12 mouse cellular contexts compared by ENCODE assay signal in the genomic region with DNA sequence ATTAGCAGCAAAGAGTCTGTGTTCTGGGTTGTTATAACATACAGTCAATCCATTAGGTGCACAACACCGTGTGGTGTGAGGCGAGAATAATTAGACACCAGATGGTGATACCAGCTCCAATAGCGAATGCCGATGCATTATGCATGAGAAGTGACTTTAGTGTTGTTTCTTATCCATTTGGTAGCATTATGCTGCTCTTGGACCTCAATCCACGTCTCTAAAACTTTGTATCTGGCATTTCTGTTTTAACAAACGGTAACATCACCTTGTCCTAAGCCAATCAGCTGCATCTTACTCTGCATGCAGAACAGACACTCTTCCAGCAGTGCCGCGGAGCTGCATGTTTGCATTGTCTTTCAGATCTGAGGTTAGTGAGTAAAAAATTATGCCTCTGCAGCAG.
DNase-seq lines count a peak whose midpoint lies in the region; ATAC-seq and TF ChIP-seq lines count a peak whose summit lies in the region.
"Had no signal": no experiment of that assay in that cellular context is flagged by ENCODE, and none has a peak within 500 bp of the region (broad histone marks: within the 10 kb centered on the region; RNA-seq: fewer than 3 reads in every experiment).

No protein-coding gene starts in this region.

- no peaks in the 10 kb centered on the region for H3K9me3 ChIP-seq in hindbrain, embryonic 13.5 days
- no peaks in the 10 kb centered on the region for H3K9me3 ChIP-seq in intestine, embryonic 16.5 days (ENCODE audit: control insufficient read depth, low read length)
- H3K9me3 ChIP-seq: embryonic facial prominence, embryonic 12.5 days had no signal

- no peak overlapping the region; the same call in 1 of the 2 replicates for H3K9ac ChIP-seq in hindbrain, embryonic 13.5 days
- no peak overlapping the region for H3K9ac ChIP-seq in intestine, embryonic 16.5 days (ENCODE audit: low read depth, low read length)
- H3K9ac ChIP-seq: embryonic facial prominence, embryonic 12.5 days had no signal

- peak overlapping the region; percentile 48 for H3K4me2 ChIP-seq in hindbrain, embryonic 13.5 days
- H3K4me2 ChIP-seq in intestine, embryonic 16.5 days (ENCODE audit: low read depth, low read length): no peak overlapping the region
- H3K4me2 ChIP-seq: embryonic facial prominence, embryonic 12.5 days had no signal

- ATAC-seq in hindbrain, embryonic 13.5 days (ENCODE audit: low FRiP score): peak; percentile 95
- no peak for ATAC-seq in CD4-positive, CD25-positive, alpha-beta regulatory T cell, adult 4 months
- ATAC-seq in intestine, embryonic 16.5 days: no peak

- H3K4me1 ChIP-seq in cerebellum, adult 2 months (ENCODE audit: control insufficient read depth, insufficient read depth, low read length): no peaks in the 10 kb centered on the region
- H3K4me1 ChIP-seq in hindbrain, embryonic 13.5 days (replicated peaks): 0 out of 2 replicates have a peak, but pooled peaks cover 3% of the 10 kb centered on the region
- H3K4me1 ChIP-seq in intestine, embryonic 16.5 days (ENCODE audit: control insufficient read depth, insufficient read depth, low read length): no peaks in the 10 kb centered on the region
- H3K4me1 ChIP-seq: embryonic facial prominence, embryonic 12.5 days had no signal

- TF ChIP-seq CTCF in cerebellum, adult 2 months (IDR thresholded peaks at IDR 0.05; ENCODE audit: borderline replicate concordance, insufficient read depth, low read depth, low read length): no peak

- no peaks in the 10 kb centered on the region for H3K27me3 ChIP-seq in cerebellum, adult 2 months (ENCODE audit: control insufficient read depth, insufficient read depth, low read length)
- no peaks in the 10 kb centered on the region for H3K27me3 ChIP-seq in hindbrain, embryonic 13.5 days
- H3K27me3 ChIP-seq in intestine, embryonic 16.5 days (replicated peaks; ENCODE audit: control insufficient read depth, insufficient read depth, low read length): no peaks in the 10 kb centered on the region
- H3K27me3 ChIP-seq: embryonic facial prominence, embryonic 12.5 days had no signal

- peak overlapping the region; percentile 40 for H3K4me3 ChIP-seq in cerebellum, adult 2 months (replicated peaks; ENCODE audit: insufficient read depth, low read depth, low read length)
- peak overlapping the region; percentile 32 for H3K4me3 ChIP-seq in hindbrain, embryonic 13.5 days
- no peak overlapping the region for H3K4me3 ChIP-seq in intestine, embryonic 16.5 days (ENCODE audit: low read length)
- H3K4me3 ChIP-seq: embryonic facial prominence, embryonic 12.5 days; gastrocnemius, adult 2 months had no signal

- peak in 1 of 2 experiments; percentile 8 for DNase-seq in cerebellum, adult 2 months
- no peak for DNase-seq in cerebellum, adult 11 months
- peak; percentile 48 for DNase-seq in brain, adult 2 months (ENCODE audit: low read depth, low spot score)
- peak; percentile 16 for DNase-seq in mesoderm, embryonic 11.5 days (ENCODE audit: low read depth, low spot score)
- no peak for DNase-seq in ovary, postnatal 36 days (ENCODE audit: low spot score)
- DNase-seq: adrenal gland, adult 8-10 months; gastrocnemius, adult 2 months; kidney, postnatal 10 days had no signal

- TF ChIP-seq POLR2A in cerebellum, adult 2 months (IDR thresholded peaks at IDR 0.05; ENCODE audit: borderline replicate concordance, insufficient read depth, low read length): no peak

- no peaks in the 10 kb centered on the region for H3K36me3 ChIP-seq in hindbrain, embryonic 13.5 days
- H3K36me3 ChIP-seq in intestine, embryonic 16.5 days (ENCODE audit: control insufficient read depth, insufficient read depth, low read length): no peaks in the 10 kb centered on the region
- H3K36me3 ChIP-seq: embryonic facial prominence, embryonic 12.5 days had no signal

- H3K27ac ChIP-seq in cerebellum, adult 2 months (ENCODE audit: insufficient read depth, low read length): no peak overlapping the region
- H3K27ac ChIP-seq in hindbrain, embryonic 13.5 days: 0 out of 2 replicates have a peak overlapping the region, but pooled peaks have one; percentile 60
- H3K27ac ChIP-seq in intestine, embryonic 16.5 days (ENCODE audit: low read length): no peak overlapping the region
- H3K27ac ChIP-seq: embryonic facial prominence, embryonic 12.5 days; gastrocnemius, adult 2 months had no signal

- WGBS in cerebellum, adult 2 months: 19% methylated on average over 8 of the region's 8 CpGs
- WGBS in hindbrain, embryonic 13.5 days: 34% methylated on average over 8 of the region's 8 CpGs
- 74% methylated on average over 8 of the region's 8 CpGs for WGBS in intestine, embryonic 16.5 days

Comparison
In these comparisons a context has a peak if more than half of its experiments do, and no peak if none do; other contexts are left out.
1. DNase-seq: peak in brain, adult 2 months (single experiment) and mesoderm, embryonic 11.5 days (single experiment); none in cerebellum, adult 11 months (single experiment) and ovary, postnatal 36 days (single experiment).